Mouse (Mus musculus) testis, adult 2 months (tissue): Measurements from ENCODE around the gene Btbd35f26.
"Not testable (repeated sequence)": the region's sequence is repeated elsewhere in the genome, so short reads cannot be mapped to it uniquely, and the experiment has no call there.

Experiments used
- CTCF ChIP-seq: fragments of 200-500 bp; IDR thresholded peaks from 2 replicates; pipeline ENCODE4 v1.5.1; 2012; ENCODE audit warnings: low read depth, mild to moderate bottlenecking, inconsistent platforms, low read length, moderate library complexity; ENCODE audit not compliant: control insufficient read depth, insufficient read depth, insufficient replicate concordance
- POLR2A ChIP-seq: fragments of 200-500 bp; IDR thresholded peaks from 2 replicates; pipeline ENCODE4 v1.6.1; 2012; ENCODE audit warnings: low read depth, mild to moderate bottlenecking, inconsistent platforms, low read length, moderate library complexity; ENCODE audit not compliant: control insufficient read depth

- TF ChIP-seq CTCF, POLR2A: not testable (repeated sequence)
Measured at GRCm38 (mm10) chrX:31336154-31336553, at the start of gene Btbd35f26.
